Mouse (Mus musculus): Measurements from ENCODE around the gene C130050O18Rik. TPM values are rescaled to one million over a fixed set of nuclear protein-coding genes. Genes with fewer than 3 reads are reported as not detected.

The C130050O18Rik gene
- total RNA-seq, 2 experiments from 2014 or later = 0.62 to 0.64 TPM

DNA sequence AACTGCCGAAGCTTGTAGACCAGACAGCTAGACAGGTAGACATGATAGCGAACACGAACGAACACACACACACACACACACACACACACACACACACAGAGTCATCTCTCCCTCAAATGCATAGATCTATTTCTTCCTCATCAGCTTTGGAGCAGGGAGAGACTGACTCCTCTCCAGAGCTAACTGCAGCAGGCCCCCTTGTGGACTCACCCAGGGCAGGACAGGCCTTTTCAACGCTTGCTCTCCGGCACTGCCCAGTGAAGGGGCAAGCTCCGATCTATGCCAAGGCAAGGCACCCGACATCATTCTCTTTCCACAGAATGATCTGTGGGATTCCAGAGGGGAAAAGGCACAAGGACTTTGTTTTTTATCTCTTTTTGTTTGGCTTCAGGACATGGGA, 40.2 kb downstream of the C130050O18Rik start:
- intact Hi-C loops (cut with DNase I) = loop anchor here (5.0 kb wide), 2 partner anchors 33 to 83 kb away; no protein-coding TSS in a partner anchor

DNA sequence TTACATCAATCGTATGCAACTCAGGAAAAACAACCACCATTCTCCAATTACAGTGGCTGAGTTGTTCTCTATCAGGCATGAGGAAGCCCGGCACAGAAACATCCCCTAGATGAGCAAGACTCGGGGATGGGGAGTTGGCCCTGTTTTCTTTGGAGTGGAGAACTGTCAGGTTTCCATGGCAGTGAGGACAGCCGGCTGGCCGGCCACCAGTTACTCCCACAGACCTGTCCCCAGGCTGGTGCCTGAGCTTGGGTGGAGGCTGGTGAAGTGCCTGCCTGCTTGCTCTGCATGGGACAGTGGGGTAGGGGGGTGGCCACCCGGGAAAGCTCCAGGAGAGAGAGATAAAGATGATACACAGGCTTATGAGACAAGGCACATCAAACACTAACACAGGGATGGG, 42.9 kb downstream of the C130050O18Rik start:
- intact Hi-C loops (cut with DNase I) = loop anchor here (5.0 kb wide), 2 partner anchors 36 to 86 kb away; no protein-coding TSS in a partner anchor
- no peak for DNase-seq

More for the DNA sequence above, 40.2 kb downstream of the C130050O18Rik start:
- no peak for DNase-seq

DNA sequence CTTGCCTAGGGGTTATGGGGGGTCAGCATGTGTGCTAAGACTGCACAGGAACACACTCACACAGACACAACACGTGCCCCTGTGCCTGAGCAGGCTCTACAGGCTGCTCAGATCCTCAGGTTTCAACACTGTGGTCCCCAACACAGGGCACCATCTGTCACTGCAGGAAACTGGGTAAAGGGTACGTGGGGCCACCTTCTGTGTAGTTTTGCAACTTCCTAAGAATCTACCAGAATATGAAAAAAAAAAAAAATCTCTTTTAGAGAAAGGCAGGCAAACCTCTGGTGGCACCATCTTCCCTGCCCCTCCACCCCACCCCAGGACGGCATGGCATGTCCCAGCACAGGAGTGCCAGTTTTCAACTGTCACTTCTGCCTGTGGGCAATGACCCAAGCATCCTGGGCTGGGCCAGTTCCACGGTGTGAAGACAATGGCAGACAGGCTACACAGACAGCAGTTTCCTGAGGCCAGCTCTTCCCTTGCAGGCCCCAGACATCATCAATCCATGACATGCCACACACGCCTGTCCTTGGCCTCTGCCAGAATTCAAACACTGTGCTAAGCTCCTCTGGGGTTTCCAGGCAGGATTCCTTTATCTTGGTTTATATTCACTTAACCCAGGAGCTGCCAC, 44.2 kb downstream of the C130050O18Rik start:
- intact Hi-C loops (cut with DNase I) = loop anchor here (5.0 kb wide), 2 partner anchors 37 to 87 kb away; no protein-coding TSS in a partner anchor
- DNase-seq = no peak

DNA sequence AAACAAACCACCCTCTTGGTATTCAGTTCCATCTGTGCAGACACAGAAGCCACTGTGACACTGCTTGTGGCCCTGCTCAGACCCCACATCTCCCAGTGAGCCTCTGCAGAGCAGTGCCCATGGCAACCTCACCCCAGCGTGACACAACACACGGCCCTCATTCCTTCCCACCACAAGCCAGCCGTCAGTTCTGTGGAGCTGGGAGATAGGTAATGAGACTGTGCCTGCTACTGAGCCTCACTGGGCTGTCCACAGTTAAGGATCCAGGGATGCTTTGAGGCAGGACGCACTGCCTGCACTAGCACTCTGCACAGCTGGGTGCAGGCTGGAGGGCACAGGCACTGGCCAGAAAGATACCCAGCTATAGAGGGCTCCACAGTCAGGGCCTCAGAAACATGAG, 44.8 kb downstream of the C130050O18Rik start:
- intact Hi-C loops (cut with DNase I) = loop anchor here (5.0 kb wide), 2 partner anchors 38 to 88 kb away; no protein-coding TSS in a partner anchor
- DNase-seq = no peak

DNA sequence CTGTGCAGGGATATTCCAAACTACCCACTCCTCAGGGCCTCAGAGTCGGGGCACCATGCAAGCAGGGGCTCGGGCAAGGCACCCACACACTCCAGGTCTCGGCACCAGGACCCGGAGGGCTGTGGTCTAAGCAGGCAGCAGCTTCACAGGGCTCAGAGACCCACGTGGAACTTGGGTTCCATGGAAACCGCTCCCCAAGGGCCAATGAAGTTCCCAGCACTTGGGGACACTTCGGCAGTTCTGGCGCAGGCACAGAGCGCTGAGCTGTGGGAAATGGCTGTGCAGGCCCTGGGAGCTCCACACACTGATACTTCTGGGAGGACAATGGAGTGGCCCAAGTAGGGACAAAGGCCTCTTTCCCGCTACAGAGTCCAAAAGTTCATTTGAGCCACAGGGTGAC, 48.0 kb downstream of the C130050O18Rik start:
- DNase-seq = no peak

DNA sequence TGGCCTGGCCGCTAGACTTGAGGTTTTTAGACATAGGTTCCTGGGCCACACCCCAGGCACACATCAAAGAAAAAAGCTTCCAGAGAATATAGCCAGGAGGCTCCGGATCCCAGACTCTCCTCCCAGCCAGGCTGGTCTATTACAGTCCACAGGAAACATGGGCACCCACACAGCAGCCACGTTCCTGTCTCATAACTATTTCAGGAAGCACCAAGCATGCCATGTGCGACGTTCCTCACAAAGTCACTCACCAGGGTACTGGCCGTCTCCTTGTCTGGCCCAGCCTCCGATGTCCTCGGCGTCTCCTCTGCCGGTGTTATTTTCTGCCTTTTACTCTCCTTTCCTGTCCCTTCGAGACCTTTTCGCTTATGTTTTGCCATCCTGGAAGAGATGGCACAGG, 50.1 kb downstream of the C130050O18Rik start:
- intact Hi-C loops (cut with DNase I) = no loop called here
- DNase-seq = no peak

More for the DNA sequence above, 48.0 kb downstream of the C130050O18Rik start:
- intact Hi-C loops (cut with DNase I) = no loop called here

DNA sequence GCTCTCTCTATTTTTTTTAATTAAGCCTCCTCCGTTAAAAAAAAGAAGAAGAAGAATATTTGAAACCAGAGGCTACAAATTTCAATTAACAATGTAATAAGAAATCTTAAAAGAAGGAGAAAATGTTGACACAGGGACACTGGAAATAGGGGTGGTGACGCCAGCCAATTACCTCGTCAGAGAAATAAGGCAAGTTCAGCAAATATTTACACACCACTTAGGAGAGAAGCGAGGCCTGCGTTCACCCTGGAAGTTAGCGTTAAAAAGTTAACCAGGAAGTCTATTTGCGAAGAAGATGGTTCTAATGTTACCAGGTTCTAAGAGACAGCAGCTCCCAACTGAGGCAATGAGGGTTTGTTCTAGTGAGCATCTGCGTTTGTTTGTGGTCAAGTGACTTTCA, 52.2 kb downstream of the C130050O18Rik start:
- DNase-seq = no peak
- intact Hi-C loops (cut with DNase I) = no loop called here

DNA sequence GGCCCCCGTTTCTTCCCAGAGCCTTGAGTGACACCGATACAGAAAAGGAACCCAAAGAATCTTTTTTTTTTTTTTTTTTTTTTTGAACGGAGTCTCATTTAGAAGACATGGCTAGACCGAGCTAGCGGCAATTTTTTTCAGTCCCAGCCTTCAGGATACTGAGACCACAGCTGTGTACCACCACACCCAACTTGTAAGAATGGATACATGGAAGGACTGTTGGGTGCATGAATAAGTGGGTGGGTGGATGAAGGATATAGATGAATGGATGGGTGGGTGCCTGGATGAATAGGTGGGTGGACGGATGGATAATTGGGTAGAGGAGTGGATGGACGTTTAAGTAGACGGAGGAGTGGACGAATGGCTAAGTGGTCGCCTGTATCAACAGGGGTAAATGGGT, 54.9 kb downstream of the C130050O18Rik start:
- no peak for DNase-seq
- intact Hi-C loops (cut with DNase I) = loop anchor here (1.0 to 2.0 kb wide), 3 partner anchors 20 to 51 kb away; partner anchors contain the start of gene Zfand2a

DNA sequence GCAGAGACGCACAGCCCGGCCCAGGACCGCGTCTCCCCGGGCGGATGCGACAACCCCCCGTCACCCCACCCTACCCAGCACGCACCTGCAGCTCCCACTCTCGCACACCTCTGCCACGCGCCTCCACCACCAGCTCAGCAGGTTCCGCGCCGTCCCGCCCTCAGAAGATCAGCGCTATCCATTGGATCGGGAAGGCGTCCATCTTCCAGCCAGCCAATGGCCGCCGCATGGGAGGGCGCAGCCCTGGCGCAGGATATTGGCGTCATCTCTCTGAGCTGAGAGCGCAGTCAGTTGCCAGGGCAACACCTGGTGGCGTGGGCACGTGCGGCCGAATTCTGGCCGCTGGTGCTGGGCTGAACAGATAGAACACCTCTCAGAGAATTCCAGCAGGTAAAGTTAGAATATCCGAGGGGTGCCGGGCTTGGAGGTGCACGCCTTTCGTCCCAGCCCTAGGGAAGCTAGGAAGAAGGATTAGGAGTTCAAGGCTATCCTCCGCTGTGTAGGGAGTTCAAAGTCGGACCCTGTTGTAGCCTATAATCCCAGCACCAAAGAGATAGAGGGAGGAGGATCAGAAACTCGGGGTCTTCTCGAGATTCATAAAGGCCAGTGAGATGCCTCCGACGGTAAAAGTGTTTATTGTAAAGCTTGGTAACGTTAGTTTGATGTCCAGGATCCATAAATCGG, 55.4 kb downstream of the C130050O18Rik start, which contains the start of gene 3110082I17Rik:
TSS of gene 3110082I17Rik (minus strand) at position 144 of the 684 bp plus-strand sequence.
- intact Hi-C loops (cut with DNase I) = loop anchor here (1.0 to 2.0 kb wide), 3 partner anchors 20 to 52 kb away; partner anchors contain the start of gene Zfand2a
- DNase-seq = peak; percentile 99 to 100

DNA sequence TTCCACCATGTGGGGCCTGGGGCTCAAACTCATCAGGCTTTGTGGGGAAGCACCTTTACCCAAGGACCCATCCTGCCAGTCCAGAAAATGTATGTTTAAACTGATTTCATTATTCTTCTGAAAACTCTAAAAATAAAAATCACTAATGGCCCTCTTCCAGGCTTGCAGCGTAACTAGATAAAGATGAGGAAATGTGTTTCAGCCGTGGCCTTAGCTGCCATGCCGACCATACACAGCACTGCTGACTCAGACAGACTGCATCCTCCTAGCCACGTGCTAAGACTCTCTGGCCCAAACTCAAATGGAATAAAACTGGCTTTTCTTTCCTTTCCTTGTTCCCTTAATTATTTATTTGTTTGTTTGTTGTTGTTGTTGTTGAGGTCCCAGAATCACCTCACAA, 59.8 kb downstream of the C130050O18Rik start:
- no peak for DNase-seq
- intact Hi-C loops (cut with DNase I) = no loop called here

Small RNA genes lying within 50 kb of the gene (microRNA-seq; reads per million reads assigned to microRNA genes)
- 398 to 494 reads per million in 2 experiments for gene Mir339 (ENCODE audit: borderline number of aligned reads in 2 of 2)

Other genes starting within 250 kb of the C130050O18Rik start
- gene Sun1, start 204.6 kb upstream of the C130050O18Rik start, total RNA-seq (2021) = 10 to 100 TPM; 48.2 to 50.1 TPM
- 10 to 100 TPM; 44.8 to 47.4 TPM for gene Get4, start 153.0 kb upstream of the C130050O18Rik start, total RNA-seq (2021)
- gene Adap1, start 79.7 kb upstream of the C130050O18Rik start, total RNA-seq (2021) = 1 to 10 TPM; 1.4 to 1.5 TPM
- gene Cox19, start 53.9 kb upstream of the C130050O18Rik start, total RNA-seq (2021) = 10 to 100 TPM; 80.4 to 83.7 TPM
- gene Cyp2w1, start 52.7 kb upstream of the C130050O18Rik start, total RNA-seq (2021) = not detected
- 10 to 100 TPM; 43.6 to 56.2 TPM for gene Gpr146, start 27.6 kb upstream of the C130050O18Rik start, total RNA-seq (2021)
- 1 to 10 TPM; 1.7 to 2.0 TPM for gene Gper1, start 17.9 kb downstream of the C130050O18Rik start, total RNA-seq (2021)
- gene 3110082I17Rik, start 55.2 kb downstream of the C130050O18Rik start, total RNA-seq (2021) = 1 to 10 TPM; 4.7 to 5.5 TPM
- gene Zfand2a, start 79.3 kb downstream of the C130050O18Rik start, total RNA-seq (2021) = 10 to 100 TPM; 14.0 to 17.9 TPM
- not detected for gene Uncx, start 138.2 kb downstream of the C130050O18Rik start, total RNA-seq (2021)

Measured in heart, postnatal 36 days (tissue).